Mouse (Mus musculus): Measurements from ENCODE around the gene Nup210l. TPM values are rescaled to one million over a fixed set of nuclear protein-coding genes. Genes with fewer than 3 reads are reported as not detected.

Nup210l gene
- polyA plus RNA-seq, 1 experiment = 0.35 TPM

GRCm38 (mm10) chr3:90211475-90212398 is 107.8 kb downstream of the Nup210l start:
- peaks cover 49% of the 10 kb centered on the region for H3K36me3 ChIP-seq (ENCODE audit: control insufficient read depth, insufficient read depth)
- H3ac ChIP-seq (ENCODE audit: control insufficient read depth, insufficient read length) = no peak overlapping the region
- H3K27me3 ChIP-seq (ENCODE audit: control insufficient read depth, insufficient read depth, insufficient read length) = no peaks in the 10 kb centered on the region
- TF ChIP-seq MYOG (IDR thresholded peaks at IDR 0.05; ENCODE audit: control insufficient read depth in 1 of 3, insufficient read depth in 1 of 3, insufficient read length in 2 of 3, low read depth in 2 of 3) = no peak
- no peak for TF ChIP-seq USF1 (IDR thresholded peaks at IDR 0.05; ENCODE audit: low read depth)
- TF ChIP-seq REST (IDR thresholded peaks at IDR 0.05; ENCODE audit: insufficient read depth, insufficient read length) = no peak
- no peak for TF ChIP-seq MYOD1 (IDR thresholded peaks at IDR 0.05; ENCODE audit: control insufficient read depth in 1 of 3, insufficient read length in 2 of 3, low read depth in 2 of 3)
- TF ChIP-seq SRF (IDR thresholded peaks at IDR 0.05; ENCODE audit: control insufficient read depth, insufficient read length, low read depth) = no peak
- TF ChIP-seq POLR2AphosphoS2 (IDR thresholded peaks at IDR 0.05; ENCODE audit: insufficient read length, low read depth) = no peak
- TF ChIP-seq TCF12 (IDR thresholded peaks at IDR 0.05; ENCODE audit: insufficient read depth, poor library complexity, severe bottlenecking) = no peak
- peak overlapping the region; percentile 84 for H3K4me3 ChIP-seq
- peaks cover 29% of the 10 kb centered on the region for H3K79me2 ChIP-seq (ENCODE audit: control insufficient read depth, insufficient read depth)
- H3K4me2 ChIP-seq (ENCODE audit: low read depth) = peak overlapping the region; percentile 99

- Histone ChIP-seq H3K4me2 (ENCODE audit: low read depth) (peak overlapping the region; percentile 99), H3K36me3 (ENCODE audit: control insufficient read depth, insufficient read depth) (peaks cover 47% of the 10 kb centered on the region), H3ac (ENCODE audit: control insufficient read depth, insufficient read length) (peak overlapping the region; percentile 47), H3K4me3 (peak overlapping the region; percentile 84), H3K79me2 (ENCODE audit: control insufficient read depth, insufficient read depth) (peaks cover 29% of the 10 kb centered on the region), H3K27me3 (ENCODE audit: control insufficient read depth, insufficient read depth, insufficient read length) (no peaks in the 10 kb centered on the region)
- TF ChIP-seq CEBPB (IDR thresholded peaks at IDR 0.05; ENCODE audit: insufficient read depth, poor library complexity, severe bottlenecking) = no peak
- TF ChIP-seq MAX (IDR thresholded peaks at IDR 0.05; ENCODE audit: low read depth) = no peak
- TF ChIP-seq USF1 (IDR thresholded peaks at IDR 0.05; ENCODE audit: low read depth) = no peak
- no peak for TF ChIP-seq POLR2AphosphoS2 (IDR thresholded peaks at IDR 0.05; ENCODE audit: insufficient read length, low read depth)
- TF ChIP-seq E2F4 (IDR thresholded peaks at IDR 0.05; ENCODE audit: insufficient read depth) = no peak
These were observed 108.8 kb downstream of the Nup210l start for GRCm38 (mm10) chr3:90212723-90213122.

GRCm38 (mm10) chr3:90213377-90213866 is 109.5 kb downstream of the Nup210l start, which contains the start of the genes Rps27 and Rab13:
Gene Rps27 (minus strand): TSS chr3:90213651.
Gene Rab13 (plus strand): TSS chr3:90213695.
- Histone ChIP-seq H3K79me2 (ENCODE audit: control insufficient read depth, insufficient read depth) (peaks cover 29% of the 10 kb centered on the region), H3K36me3 (ENCODE audit: control insufficient read depth, insufficient read depth) (peaks cover 40% of the 10 kb centered on the region), H3K4me3 (peak within 1 kb of the TSS; percentile 84), H3K4me2 (ENCODE audit: low read depth) (peak within 1 kb of the TSS; percentile 99), H3ac (ENCODE audit: control insufficient read depth, insufficient read length) (peak within 1 kb of the TSS; percentile 47), H3K27me3 (ENCODE audit: control insufficient read depth, insufficient read depth, insufficient read length) (no peaks in the 10 kb centered on the region)
- TF ChIP-seq POLR2A (IDR thresholded peaks at IDR 0.05; ENCODE audit: insufficient read length, low read depth) = peak; percentile 95
- TF ChIP-seq MYOG (IDR thresholded peaks at IDR 0.05; ENCODE audit: control insufficient read depth in 1 of 3, insufficient read depth in 1 of 3, insufficient read length in 2 of 3, low read depth in 2 of 3) = no peak
- TF ChIP-seq CEBPB (IDR thresholded peaks at IDR 0.05; ENCODE audit: insufficient read depth, poor library complexity, severe bottlenecking) = no peak
- no peak for TF ChIP-seq USF1 (IDR thresholded peaks at IDR 0.05; ENCODE audit: low read depth)
- no peak for TF ChIP-seq MYOD1 (IDR thresholded peaks at IDR 0.05; ENCODE audit: control insufficient read depth in 1 of 3, insufficient read length in 2 of 3, low read depth in 2 of 3)
- TF ChIP-seq SRF (IDR thresholded peaks at IDR 0.05; ENCODE audit: control insufficient read depth, insufficient read length, low read depth) = peak; percentile 72
- TF ChIP-seq TCF12 (IDR thresholded peaks at IDR 0.05; ENCODE audit: insufficient read depth, poor library complexity, severe bottlenecking) = no peak
- TF ChIP-seq MAX (IDR thresholded peaks at IDR 0.05; ENCODE audit: low read depth) = no peak
- no peak for TF ChIP-seq E2F4 (IDR thresholded peaks at IDR 0.05; ENCODE audit: insufficient read depth)
- peak; percentile 98 for TF ChIP-seq POLR2AphosphoS2 (IDR thresholded peaks at IDR 0.05; ENCODE audit: insufficient read length, low read depth)
- TF ChIP-seq REST (IDR thresholded peaks at IDR 0.05; ENCODE audit: insufficient read depth, insufficient read length) = no peak

GRCm38 (mm10) chr3:90213956-90214684 is 110.2 kb downstream of the Nup210l start:
- no peaks in the 10 kb centered on the region for H3K27me3 ChIP-seq (ENCODE audit: control insufficient read depth, insufficient read depth, insufficient read length)
- peaks cover 29% of the 10 kb centered on the region for H3K79me2 ChIP-seq (ENCODE audit: control insufficient read depth, insufficient read depth)
- H3K36me3 ChIP-seq (ENCODE audit: control insufficient read depth, insufficient read depth) = peaks cover 33% of the 10 kb centered on the region
- H3ac ChIP-seq (ENCODE audit: control insufficient read depth, insufficient read length) = peak overlapping the region; percentile 47
- H3K4me3 ChIP-seq = peak overlapping the region; percentile 84
- H3K4me2 ChIP-seq (ENCODE audit: low read depth) = peak overlapping the region; percentile 92
- TF ChIP-seq MYOG (IDR thresholded peaks at IDR 0.05; ENCODE audit: control insufficient read depth in 1 of 3, insufficient read depth in 1 of 3, insufficient read length in 2 of 3, low read depth in 2 of 3) = no peak
- TF ChIP-seq POLR2A (IDR thresholded peaks at IDR 0.05; ENCODE audit: insufficient read length, low read depth) = no peak
- no peak for TF ChIP-seq REST (IDR thresholded peaks at IDR 0.05; ENCODE audit: insufficient read depth, insufficient read length)
- TF ChIP-seq SRF (IDR thresholded peaks at IDR 0.05; ENCODE audit: control insufficient read depth, insufficient read length, low read depth) = no peak
- TF ChIP-seq TCF12 (IDR thresholded peaks at IDR 0.05; ENCODE audit: insufficient read depth, poor library complexity, severe bottlenecking) = no peak
- TF ChIP-seq MYOD1 (IDR thresholded peaks at IDR 0.05; ENCODE audit: control insufficient read depth in 1 of 3, insufficient read length in 2 of 3, low read depth in 2 of 3) = no peak
- TF ChIP-seq E2F4 (IDR thresholded peaks at IDR 0.05; ENCODE audit: insufficient read depth) = no peak
- no peak for TF ChIP-seq CEBPB (IDR thresholded peaks at IDR 0.05; ENCODE audit: insufficient read depth, poor library complexity, severe bottlenecking)
- TF ChIP-seq TCF3 (IDR thresholded peaks at IDR 0.05; ENCODE audit: insufficient read length, low read depth) = no peak
- TF ChIP-seq MAX (IDR thresholded peaks at IDR 0.05; ENCODE audit: low read depth) = no peak
- TF ChIP-seq POLR2AphosphoS2 (IDR thresholded peaks at IDR 0.05; ENCODE audit: insufficient read length, low read depth) = no peak
- no peak for TF ChIP-seq USF1 (IDR thresholded peaks at IDR 0.05; ENCODE audit: low read depth)

All from myocyte (in vitro differentiated cells).